Mouse (Mus musculus) retina, embryonic 14.5 days (tissue): Measurements from ENCODE around the gene Pfdn5.

ENCODE experiments used
- DNase-seq: peaks from one replicate; pipeline ENCODE4 v3.0.0-alpha.2; 2015; ENCODE audit warnings: low spot score

The Pfdn5 gene

GRCm38 (mm10) chr15:102376453-102377162, 50.7 kb downstream of the Pfdn5 start:
- DNase-seq = peak; percentile 49

GRCm38 (mm10) chr15:102377163-102377543, 51.2 kb downstream of the Pfdn5 start:
- peak; percentile 90 for DNase-seq

DNA sequence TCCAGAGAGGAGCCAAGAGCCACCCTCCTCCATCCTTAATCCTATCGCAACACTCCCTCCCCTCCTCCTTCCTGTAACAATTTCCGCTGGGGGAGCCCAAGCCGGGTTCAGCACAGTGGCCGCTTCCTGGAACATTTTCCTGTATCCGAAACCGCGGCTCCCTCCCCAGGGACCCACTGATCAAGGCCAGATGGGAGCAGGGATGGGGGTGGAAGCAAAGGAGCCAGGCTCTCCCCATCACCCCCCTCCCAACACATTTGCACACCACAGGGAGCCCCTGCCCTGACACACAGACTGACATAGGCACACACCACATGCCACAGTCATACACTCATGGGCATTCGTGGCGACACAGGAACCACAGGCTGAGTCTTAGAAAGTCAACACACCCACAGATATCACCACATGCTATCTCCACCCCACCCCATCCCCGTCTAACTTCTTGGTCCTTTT, 51.9 kb downstream of the Pfdn5 start:
- no peak for DNase-seq
